Mouse (Mus musculus) liver, embryonic 11.5 days (tissue): ENCODE measurements around the gene Myo9b. TPM values are rescaled to one million over a fixed set of nuclear protein-coding genes. Genes with fewer than 3 reads are reported as not detected.
"Not testable (repeated sequence)": the region's sequence is repeated elsewhere in the genome, so short reads cannot be mapped to it uniquely, and the experiment has no call there.

Experiments used
- ATAC-seq: fragments of 200-750 bp; cut with Nextera tagmentation; replicated peaks from 2 replicates; pipeline ENCODE4 v1.8.0; 2017; ENCODE audit warnings: moderate number of reproducible peaks, mild to moderate bottlenecking, moderate TSS enrichment, moderate library complexity; ENCODE audit not compliant: low FRiP score
- DNase-seq: peaks from one replicate; pipeline ENCODE4 v3.0.0-alpha.2; 2017; ENCODE audit warnings: low spot score
- H3K27ac ChIP-seq: fragments of 300-500 bp; sonication (generic); 2 replicates; pipeline ENCODE4 v1.5.1; 2014; ENCODE audit warnings: mild to moderate bottlenecking, low read depth, low read length, control low read depth
- H3K27me3 ChIP-seq: fragments of 300-500 bp; sonication (generic); replicated peaks from 2 replicates; pipeline ENCODE4 v1.6.1; 2014; ENCODE audit warnings: low read length, mixed read lengths; ENCODE audit not compliant: control insufficient read depth, insufficient read depth
- H3K36me3 ChIP-seq: fragments of 300-500 bp; sonication (generic); 2 replicates; pipeline ENCODE4 v1.6.1; 2014; ENCODE audit warnings: mild to moderate bottlenecking, low read length, moderate library complexity, mixed read lengths; ENCODE audit not compliant: control insufficient read depth, insufficient read depth
- H3K4me1 ChIP-seq: fragments of 300-500 bp; sonication (generic); replicated peaks from 2 replicates; pipeline ENCODE4 v1.6.1; 2014; ENCODE audit warnings: low read length, mixed read lengths; ENCODE audit not compliant: control insufficient read depth, insufficient read depth
- H3K4me2 ChIP-seq: fragments of 300-500 bp; sonication (generic); 2 replicates; pipeline ENCODE4 v1.6.1; 2014; ENCODE audit warnings: mild to moderate bottlenecking, control low read depth, moderate library complexity
- H3K4me3 ChIP-seq: fragments of 300-500 bp; sonication (generic); 2 replicates; pipeline ENCODE4 v1.5.1; 2014; ENCODE audit warnings: low read depth, low read length, control low read depth
- H3K9ac ChIP-seq: fragments of 300-500 bp; sonication (generic); 2 replicates; pipeline ENCODE4 v1.6.1; 2014; ENCODE audit warnings: low read depth, low read length, control low read depth
- H3K9me3 ChIP-seq: fragments of 300-500 bp; sonication (generic); 2 replicates; pipeline ENCODE4 v1.6.1; 2016; ENCODE audit warnings: low read length, inconsistent platforms, mixed read lengths; ENCODE audit not compliant: control insufficient read depth
- WGBS: fragments of 180-500 bp; shearing (Covaris S2); extraction: QIAGEN DNeasy Blood & Tissue Kit; methylation state at CpG from one replicate; pipeline ENCODE4 v1.1.7; 2014; 5-methylcytosine and 5-hydroxymethylcytosine counted together
- polyA plus RNA-seq: library from polyadenylated mRNA; unstranded; fragments of >200 nt; fragmentation: Nextera tagmentation; extraction: Ambion mirVana; gene quantifications from 2 replicates; pipeline ENCODE4 v1.2.1, GENCODE M21; 2014

Myo9b gene
- polyA plus RNA-seq, 1 experiment from 2014 or later: 19.0 TPM

DNA sequence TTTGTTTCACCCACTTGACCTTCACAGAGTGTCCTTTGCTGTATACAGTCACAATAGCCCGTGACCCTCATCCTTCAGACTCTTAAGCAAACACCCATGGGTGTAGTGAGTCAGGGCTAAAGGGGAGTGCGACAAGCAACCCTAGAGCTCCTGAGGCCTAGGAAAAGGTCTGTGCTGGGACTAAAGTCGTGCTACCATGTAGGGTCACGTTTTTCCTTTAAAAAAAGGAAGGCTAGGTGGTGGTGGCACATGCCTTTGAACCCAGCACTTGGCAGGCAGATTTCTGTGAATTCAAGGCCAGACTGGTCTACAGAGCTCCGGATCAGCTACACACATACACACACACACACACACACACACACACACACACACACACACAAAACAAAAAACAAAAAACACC lies 884 bp upstream of the Myo9b start:
- ATAC-seq: 0 out of 2 replicates have a peak, but pooled peaks have one; percentile 0
- peaks cover 23% of the 10 kb centered on the region for H3K4me1 ChIP-seq

DNA sequence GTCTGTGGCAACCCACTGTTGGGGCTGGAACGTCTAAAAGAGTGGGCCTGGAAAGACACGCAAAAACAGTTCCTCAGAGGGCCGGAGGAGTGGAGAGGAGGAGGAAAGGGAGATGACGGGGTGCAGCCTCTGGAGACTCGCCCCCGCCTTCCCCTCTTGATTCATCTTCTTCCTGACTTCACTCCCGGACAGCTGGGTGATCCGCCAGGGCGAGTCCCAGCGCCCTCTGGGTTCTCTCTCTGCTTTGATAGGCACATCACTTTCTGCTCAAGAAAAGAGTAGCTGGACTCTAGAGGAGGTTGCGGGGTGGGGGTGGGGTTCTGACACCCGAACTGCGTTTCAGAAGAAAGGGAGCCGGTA lies 617 bp downstream of the Myo9b start:
- Histone ChIP-seq H3K9me3 (no peaks in the 10 kb centered on the region), H3K27ac (peak overlapping the region; percentile 79), H3K4me2 (peak overlapping the region; percentile 80), H3K36me3 (0 out of 2 replicates have a peak, but pooled peaks cover 2% of the 10 kb centered on the region), H3K27me3 (no peaks in the 10 kb centered on the region), H3K4me1 (peaks cover 23% of the 10 kb centered on the region), H3K4me3 (peak overlapping the region; percentile 91), H3K9ac (peak overlapping the region; percentile 89)
- peak; percentile 13; the same call in 1 of the 2 replicates for ATAC-seq
- WGBS: 0% methylated on average over 14 of the region's 14 CpGs
- peak; percentile 65 for DNase-seq

More for the DNA sequence above, 884 bp upstream of the Myo9b start:
- peak overlapping the region; percentile 80 for H3K4me2 ChIP-seq
- no peaks in the 10 kb centered on the region for H3K27me3 ChIP-seq
- H3K27ac ChIP-seq: peak overlapping the region; percentile 83
- peak overlapping the region; percentile 79 for H3K9ac ChIP-seq
- DNase-seq: no peak
- H3K4me3 ChIP-seq: peak overlapping the region; percentile 91
- no peaks in the 10 kb centered on the region for H3K9me3 ChIP-seq
- WGBS: 17% methylated on average over 5 of the region's 5 CpGs
- H3K36me3 ChIP-seq: 0 out of 2 replicates have a peak, but pooled peaks cover 2% of the 10 kb centered on the region

DNA sequence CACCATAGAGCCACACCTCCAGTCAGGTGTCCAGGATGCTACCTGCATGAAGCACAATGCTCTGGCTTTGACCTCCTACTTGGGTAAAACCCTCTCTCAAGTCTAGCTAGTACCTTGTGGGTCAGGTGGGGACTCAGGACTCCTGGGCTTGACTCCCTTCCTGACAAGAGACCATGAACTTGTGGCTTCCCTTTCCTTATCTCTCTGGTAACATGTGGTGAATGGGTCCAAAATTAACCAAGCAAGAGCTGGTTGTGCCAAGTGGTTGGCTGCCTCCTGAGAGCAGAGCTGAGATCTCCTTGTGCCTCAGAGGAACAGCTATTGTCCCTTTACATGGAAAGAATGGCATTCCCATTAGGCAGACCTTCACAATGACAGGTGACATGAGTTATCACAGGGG lies 2.0 kb downstream of the Myo9b start:
- H3K9ac ChIP-seq: no peak overlapping the region
- peak overlapping the region; percentile 80 for H3K4me2 ChIP-seq
- H3K4me3 ChIP-seq: 0 out of 2 replicates have a peak overlapping the region, but pooled peaks have one; percentile 91
- H3K27me3 ChIP-seq: no peaks in the 10 kb centered on the region
- H3K9me3 ChIP-seq: no peaks in the 10 kb centered on the region
- ATAC-seq: no peak
- 0 out of 2 replicates have a peak, but pooled peaks cover 2% of the 10 kb centered on the region for H3K36me3 ChIP-seq
- no peak for DNase-seq
- H3K27ac ChIP-seq: no peak overlapping the region
- H3K4me1 ChIP-seq: peaks cover 23% of the 10 kb centered on the region

DNA sequence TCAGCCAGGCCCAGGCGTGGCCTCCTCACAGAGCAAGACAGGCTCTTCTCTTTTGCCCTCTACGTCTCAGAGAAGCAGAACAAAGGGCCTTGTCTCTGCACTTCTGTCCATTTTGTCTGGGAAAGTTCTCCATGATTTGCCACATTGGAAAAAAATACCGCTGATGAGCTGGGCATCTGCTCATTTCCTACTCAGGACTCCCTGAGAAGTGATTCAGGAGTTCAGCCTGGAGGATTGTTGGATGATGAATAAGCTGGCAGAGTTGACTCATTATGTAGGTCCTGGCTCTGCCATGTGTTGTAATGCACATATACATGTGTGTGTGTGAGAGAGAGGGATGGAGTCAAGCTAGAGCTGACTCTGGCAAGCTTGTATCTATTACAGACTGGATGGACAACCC lies 3.7 kb downstream of the Myo9b start:
- Histone ChIP-seq H3K4me1 (peaks cover 23% of the 10 kb centered on the region), H3K4me3 (no peak overlapping the region), H3K27ac (no peak overlapping the region), H3K4me2 (no peak overlapping the region), H3K27me3 (no peaks in the 10 kb centered on the region), H3K9ac (no peak overlapping the region; the same call in 1 of the 2 replicates), H3K9me3 (no peaks in the 10 kb centered on the region), H3K36me3 (0 out of 2 replicates have a peak, but pooled peaks cover 2% of the 10 kb centered on the region)
- DNase-seq (no peak), ATAC-seq (no peak)
- WGBS: 87% methylated on average over 3 of the region's 3 CpGs

DNA sequence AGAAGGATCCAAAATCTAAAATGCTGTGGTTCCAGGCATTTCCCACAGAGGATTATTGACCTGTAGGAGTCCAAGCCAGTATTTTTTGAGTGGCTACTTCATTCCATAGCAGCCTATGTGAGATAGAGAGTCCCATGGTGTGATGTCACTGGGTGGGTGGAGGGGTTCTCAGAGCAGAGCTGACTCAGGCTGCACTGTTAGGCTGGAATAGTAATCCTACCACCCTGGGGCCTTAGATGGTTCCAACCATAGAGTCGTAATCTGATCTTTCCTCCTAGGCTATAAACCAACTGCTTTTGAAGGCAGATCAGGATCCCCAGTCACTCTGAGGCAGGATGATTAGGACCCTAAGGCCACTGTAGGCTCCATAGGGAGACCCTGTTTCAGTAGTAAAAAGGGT lies 6.9 kb downstream of the Myo9b start:
- H3K27me3 ChIP-seq, DNase-seq, H3K27ac ChIP-seq, H3K9ac ChIP-seq, H3K9me3 ChIP-seq, H3K36me3 ChIP-seq, H3K4me3 ChIP-seq, H3K4me2 ChIP-seq: not testable (repeated sequence)
- WGBS: 83% methylated on average over 1 of the region's 1 CpGs
- H3K4me1 ChIP-seq: peaks cover 11% of the 10 kb centered on the region
- 0 out of 2 replicates have a peak, but pooled peaks have one; percentile 13 for ATAC-seq

DNA sequence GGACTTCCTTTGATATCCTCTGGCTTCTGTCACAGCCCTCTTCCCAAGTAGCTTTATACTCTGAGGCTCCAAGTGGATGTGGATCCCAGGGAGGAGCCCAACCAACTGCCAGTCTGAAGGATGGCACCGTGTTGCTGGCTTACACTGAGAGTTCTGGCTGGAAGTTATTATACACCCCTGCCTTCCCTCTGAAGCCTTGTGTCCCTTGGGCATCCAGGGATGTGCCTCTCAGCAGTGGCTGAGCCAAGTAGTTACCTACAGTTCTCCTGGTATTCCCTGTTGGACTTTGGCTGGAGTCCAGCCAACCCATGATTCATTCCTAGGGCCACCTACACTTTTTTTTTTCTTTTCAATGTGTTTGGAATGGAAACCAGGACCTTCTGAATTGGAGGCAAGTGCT lies 9.2 kb downstream of the Myo9b start:
- not testable (repeated sequence) for H3K27ac ChIP-seq

DNA sequence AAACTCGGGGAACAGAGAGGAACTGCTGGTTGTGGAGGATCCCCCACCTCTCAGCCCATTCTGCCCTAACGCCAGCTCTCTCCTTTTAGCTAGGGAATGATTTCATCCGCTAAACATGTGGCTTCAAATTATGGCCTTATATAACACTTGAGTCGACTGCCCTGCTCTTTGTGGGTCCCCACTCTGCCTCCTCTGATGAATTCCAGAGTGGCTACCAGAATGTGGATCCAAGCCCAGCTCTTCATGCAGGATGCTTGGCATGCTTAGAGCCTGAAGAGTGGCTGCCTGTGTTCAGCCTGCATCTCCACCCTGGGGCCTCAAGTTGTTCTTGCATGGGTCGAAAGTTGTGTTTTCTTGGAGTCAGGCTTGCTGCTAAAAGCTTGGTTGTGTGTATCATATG lies 10.1 kb downstream of the Myo9b start:
- no peak overlapping the region for H3K4me3 ChIP-seq
- H3K9ac ChIP-seq: no peak overlapping the region
- H3K27ac ChIP-seq: no peak overlapping the region
- no peaks in the 10 kb centered on the region for H3K36me3 ChIP-seq
- ATAC-seq (no peak), DNase-seq (no peak)
- H3K9me3 ChIP-seq: no peaks in the 10 kb centered on the region
- no peaks in the 10 kb centered on the region for H3K4me1 ChIP-seq
- 75% methylated on average over 5 of the region's 5 CpGs for WGBS
- H3K27me3 ChIP-seq: no peaks in the 10 kb centered on the region
- H3K4me2 ChIP-seq: no peak overlapping the region

More for the DNA sequence above, 9.2 kb downstream of the Myo9b start:
- H3K4me3 ChIP-seq, H3K27me3 ChIP-seq, H3K36me3 ChIP-seq, H3K4me1 ChIP-seq, H3K9me3 ChIP-seq, H3K4me2 ChIP-seq, ATAC-seq, DNase-seq, H3K9ac ChIP-seq: not testable (repeated sequence)
- WGBS: 77% methylated on average over 1 of the region's 1 CpGs

DNA sequence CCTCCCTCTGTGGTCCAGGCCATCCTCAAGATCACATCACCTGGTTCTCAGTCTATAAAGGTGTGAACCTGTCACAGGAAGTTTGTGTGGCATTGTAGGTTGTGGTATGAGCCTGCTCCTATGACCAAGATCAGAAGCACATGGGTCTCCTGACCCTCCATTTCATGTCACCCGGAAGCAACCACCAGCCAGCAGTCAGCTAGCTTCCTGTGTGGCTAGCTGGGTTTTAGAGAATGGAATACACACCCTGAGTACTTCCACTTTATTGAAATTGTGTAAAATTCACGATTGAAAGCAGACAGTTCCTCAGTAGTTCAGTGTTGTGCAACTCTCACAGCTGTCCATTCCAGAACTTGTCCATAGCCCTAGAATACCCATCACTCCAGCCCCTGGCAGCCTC lies 13.7 kb downstream of the Myo9b start:
- DNase-seq, H3K4me1 ChIP-seq, H3K4me2 ChIP-seq, H3K9ac ChIP-seq, H3K4me3 ChIP-seq, ATAC-seq, H3K9me3 ChIP-seq, H3K27me3 ChIP-seq, H3K27ac ChIP-seq: not testable (repeated sequence)
- 40% methylated on average over 2 of the region's 2 CpGs for WGBS
- peaks cover 11% of the 10 kb centered on the region for H3K36me3 ChIP-seq

DNA sequence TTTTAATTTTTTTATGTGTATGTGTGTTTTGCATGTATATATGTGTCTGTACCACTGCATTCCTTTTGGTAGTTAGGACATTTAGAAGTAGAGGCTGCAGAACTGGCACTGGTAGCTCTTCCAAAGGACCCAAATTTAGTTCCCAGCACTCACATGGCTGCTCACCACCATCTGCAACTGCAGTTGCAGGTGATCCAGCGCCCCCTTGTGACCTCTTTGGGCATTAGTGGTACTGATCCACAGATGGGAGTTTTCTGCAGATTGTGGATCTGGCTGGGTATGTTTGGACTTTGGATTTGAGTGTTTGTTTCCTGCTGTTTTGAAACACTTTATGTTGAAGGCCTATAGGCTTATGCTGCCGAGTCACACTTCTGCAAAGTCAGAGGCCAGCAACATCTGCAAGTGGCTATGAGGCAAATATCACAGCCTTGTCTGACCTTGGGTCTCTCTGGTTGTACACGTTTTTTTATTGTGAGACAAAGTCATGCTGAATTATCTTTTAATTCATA lies 16.0 kb downstream of the Myo9b start:
- Histone ChIP-seq H3K36me3 (peaks cover 13% of the 10 kb centered on the region), H3K27me3 (no peaks in the 10 kb centered on the region), H3K4me2 (no peak overlapping the region), H3K9ac (no peak overlapping the region), H3K27ac (no peak overlapping the region), H3K4me1 (no peaks in the 10 kb centered on the region), H3K9me3 (peaks cover 3% of the 10 kb centered on the region; the same call in 1 of the 2 replicates), H3K4me3 (no peak overlapping the region)
- ATAC-seq (no peak), DNase-seq (no peak)
- WGBS: 48% methylated on average over 3 of the region's 3 CpGs
